Mouse (Mus musculus) left cerebral cortex, postnatal 25 days (tissue): ENCODE results near the gene Depdc5. TPM values are rescaled to one million over a fixed set of nuclear protein-coding genes. Genes with fewer than 3 reads are reported as not detected.
"Not testable (repeated sequence)": the region's sequence is repeated elsewhere in the genome, so short reads cannot be mapped to it uniquely, and the experiment has no call there.

ENCODE experiments used
- DNase-seq, 2 experiments: peaks; one replicate each; pipeline ENCODE4 v3.0.0; 2022; ENCODE audit warnings: low spot score in 2 of 2, mixed read lengths in 1 of 2
- intact Hi-C: fragments of 180-260 bp; cut with DNase I; formaldehyde crosslinking; loops from one replicate; pipeline ENCODE4 v1.15.1; 2025
- total RNA-seq, 2 experiments: library from RNA; stranded (reverse); gene quantifications; 2 replicates each; pipeline ENCODE4 v1.2.3; 2021

The Depdc5 gene
- total RNA-seq, 2 experiments from 2014 or later: 62.2 to 68.6 TPM

DNA sequence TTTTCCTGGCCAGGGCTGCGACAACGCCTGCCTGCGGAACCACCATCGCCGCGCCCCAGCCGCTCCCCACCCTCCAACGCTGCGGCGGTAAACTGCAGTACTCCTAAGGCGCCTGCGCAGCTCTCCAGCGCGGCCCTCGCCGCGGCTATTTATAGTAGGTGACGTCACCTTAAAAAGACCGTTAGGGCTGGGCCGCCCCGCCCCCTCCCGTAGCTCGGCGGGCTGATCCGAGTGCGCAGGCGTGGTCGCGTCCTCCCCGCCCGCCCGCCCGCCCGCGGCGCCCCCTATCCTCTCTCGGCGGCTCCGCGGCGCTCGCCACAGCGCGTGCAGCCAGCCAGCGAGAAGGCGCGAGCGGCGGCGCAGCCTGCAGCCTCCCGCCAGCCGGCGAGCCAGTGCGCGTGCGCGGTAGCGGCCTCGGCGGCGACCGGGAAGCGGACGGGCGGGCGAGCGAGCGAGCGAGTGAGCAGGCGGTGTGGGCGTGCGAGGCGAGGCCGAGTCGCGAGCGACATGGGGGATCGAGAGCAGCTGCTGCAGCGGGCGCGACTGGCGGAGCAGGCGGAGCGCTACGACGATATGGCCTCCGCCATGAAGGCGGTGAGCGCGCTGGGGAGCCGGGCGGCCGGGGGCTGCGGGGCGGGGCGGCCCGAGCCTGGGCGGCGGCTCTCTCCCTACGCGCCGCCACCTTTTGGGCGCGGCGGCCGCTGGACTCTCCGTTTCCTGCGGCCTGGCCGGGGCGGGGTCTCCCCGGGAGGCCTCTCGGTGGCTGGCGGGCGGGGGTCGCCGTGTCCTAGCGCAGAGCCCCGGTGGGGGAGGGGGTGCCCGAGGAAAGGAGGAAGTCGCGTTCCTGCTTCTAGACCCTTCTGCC lies 155.3 kb downstream of the Depdc5 start, which contains the start of gene Ywhah:
Gene Ywhah (plus strand): TSS at position 256 of the 865 bp plus-strand sequence.
- peak; percentile 98 to 99 for DNase-seq
- intact Hi-C loops: loop anchor here (1.0 to 5.0 kb wide), 3 partner anchors 12 to 91 kb away; no protein-coding TSS in a partner anchor

DNA sequence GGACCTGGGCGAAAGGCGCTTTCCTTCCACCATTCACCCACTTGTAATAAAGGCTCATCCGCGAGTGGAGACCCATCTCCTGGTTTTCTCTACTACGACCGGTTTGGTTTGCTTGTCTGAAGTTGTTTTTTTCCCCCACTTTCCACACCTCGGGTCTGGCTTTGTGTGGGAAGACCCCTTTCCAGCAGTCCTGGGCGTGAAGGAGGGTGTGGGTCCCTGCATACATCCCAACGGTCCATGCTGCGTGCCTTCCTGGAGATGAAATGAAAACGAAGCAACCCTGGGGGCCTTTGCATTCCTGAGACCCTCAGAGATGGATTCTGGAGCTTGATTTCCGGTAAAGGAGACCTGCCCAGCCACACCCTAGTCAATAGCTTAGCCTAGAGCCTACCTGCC lies 155.9 kb downstream of the Depdc5 start:
- intact Hi-C loops: loop anchor here (5.0 kb wide), 1 partner anchor 92 kb away; no protein-coding TSS in a partner anchor
- DNase-seq: no peak

DNA sequence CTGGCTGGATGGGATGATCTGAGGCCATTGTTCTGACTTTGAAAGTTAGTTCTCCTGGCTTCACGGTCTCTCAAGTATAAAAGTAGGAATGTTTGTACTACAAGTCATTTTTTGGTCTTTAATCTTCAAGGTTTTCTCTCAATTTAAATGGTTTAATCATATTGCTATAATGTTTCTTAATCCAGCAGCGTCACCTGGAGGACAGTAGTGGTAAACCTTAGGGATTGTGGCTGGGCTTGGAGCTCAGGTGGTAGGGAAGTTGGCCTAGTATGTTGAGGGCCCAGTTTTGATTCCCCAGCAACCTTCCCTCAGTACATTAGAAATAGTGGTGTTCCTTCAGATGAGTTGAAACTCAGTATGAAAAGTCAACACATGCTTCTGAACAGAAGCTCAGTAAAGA lies 158.1 kb downstream of the Depdc5 start:
- intact Hi-C loops: no loop called here

GRCm38 (mm10) chr5:33023337-33023736 lies 159.8 kb downstream of the Depdc5 start:
- intact Hi-C loops: no loop called here
- peak in 1 of 2 experiments; percentile 4 for DNase-seq

More for the DNA sequence above, 158.1 kb downstream of the Depdc5 start:
- peak in 1 of 2 experiments; percentile 62 for DNase-seq

GRCm38 (mm10) chr5:33024474-33024873 lies 161.0 kb downstream of the Depdc5 start:
- intact Hi-C loops: no loop called here
- DNase-seq: no peak

DNA sequence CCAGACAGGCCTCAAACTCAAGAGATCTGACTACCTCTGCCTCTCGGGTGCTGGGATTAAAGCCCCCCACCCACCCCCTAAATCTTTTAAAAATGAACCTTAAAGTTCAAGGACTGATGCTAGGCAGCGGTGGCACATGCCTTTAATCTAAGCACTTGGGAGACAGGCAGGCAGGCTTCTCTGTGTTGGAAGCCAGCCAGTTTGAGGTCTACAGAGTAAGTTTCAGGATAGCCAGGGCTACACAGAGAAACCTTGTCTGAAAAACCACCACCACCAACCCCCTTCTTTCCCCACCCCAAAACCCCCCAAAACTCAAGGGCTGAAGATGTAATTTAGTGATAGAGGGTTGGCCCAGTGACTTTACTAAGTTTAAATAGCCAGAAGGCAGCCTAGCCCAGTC lies 165.2 kb downstream of the Depdc5 start:
- intact Hi-C loops: no loop called here
- DNase-seq: no peak

DNA sequence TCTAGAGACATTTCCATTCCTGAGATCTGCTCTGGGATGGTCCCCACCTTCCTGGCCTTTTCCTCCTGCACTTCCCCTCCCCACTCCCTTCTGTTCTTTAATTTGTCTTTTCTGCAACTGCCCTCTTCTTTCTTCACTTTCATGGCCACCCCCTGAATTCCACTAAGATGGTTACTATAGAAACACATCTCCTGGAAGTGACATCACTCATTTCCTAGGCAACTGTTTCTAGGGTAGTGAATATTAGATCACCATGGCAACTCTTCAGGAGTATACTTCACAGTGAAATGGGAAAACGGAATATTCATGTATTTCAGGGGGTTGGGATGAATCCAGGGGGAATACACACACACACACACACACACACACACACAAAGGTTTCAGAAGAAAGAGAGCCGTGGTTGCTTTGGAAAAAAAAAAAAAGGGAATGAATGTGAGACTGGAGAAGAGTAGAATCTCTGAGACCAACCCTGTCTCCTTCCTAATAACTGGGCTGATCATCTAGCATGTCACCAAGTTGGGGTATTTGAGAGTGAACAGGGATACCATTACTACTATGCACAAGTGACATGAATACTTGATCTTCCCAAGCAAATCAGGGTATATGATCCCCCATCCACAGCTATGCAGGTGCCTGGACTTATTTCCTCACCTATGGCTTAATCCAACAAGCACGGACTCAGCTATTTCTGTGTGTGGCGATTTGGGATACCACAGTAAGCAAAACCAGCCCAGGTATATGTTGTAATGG lies 167.1 kb downstream of the Depdc5 start:
- peak in 1 of 2 experiments; percentile 80 for DNase-seq
- intact Hi-C loops: loop anchor here (2.0 to 10.0 kb wide), 5 partner anchors 38 to 286 kb away; partner anchors contain the start of gene Depdc5

DNA sequence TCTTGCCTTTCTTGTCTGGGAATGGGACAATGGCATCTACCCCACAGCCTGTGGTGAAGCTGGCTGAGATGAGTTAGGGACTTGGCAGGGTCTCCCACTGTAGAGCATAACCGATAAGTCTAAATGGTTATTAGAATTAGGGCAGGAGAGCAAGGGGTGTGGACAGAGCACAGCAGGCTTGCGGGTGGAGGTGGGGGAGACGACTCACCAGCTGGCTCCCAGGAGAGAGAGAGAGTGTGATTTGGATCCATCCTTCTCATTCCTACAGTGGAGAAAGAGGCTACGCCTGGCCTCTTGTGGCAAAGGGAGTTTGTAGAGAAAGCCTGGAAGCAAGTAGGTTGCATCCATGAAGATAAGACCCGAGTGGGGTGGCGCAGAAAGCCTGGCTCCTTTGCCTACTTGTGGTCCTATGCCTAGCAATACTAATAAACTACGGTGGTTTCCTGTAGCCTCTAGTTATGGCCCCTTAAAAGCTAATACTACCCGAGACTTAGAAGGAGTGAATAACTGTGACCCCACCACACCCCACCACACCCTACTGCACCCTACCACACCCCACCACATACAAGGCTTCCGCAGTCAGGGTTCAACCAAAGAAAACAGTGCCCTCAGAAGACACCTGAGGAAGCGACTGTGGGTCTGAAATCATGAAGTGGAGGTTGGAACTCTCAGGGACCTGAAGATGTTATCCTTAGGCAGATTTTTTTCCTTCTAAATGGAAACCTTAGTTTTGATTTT lies 168.7 kb downstream of the Depdc5 start:
- no peak for DNase-seq
- intact Hi-C loops: loop anchor here (5.0 to 10.0 kb wide), 4 partner anchors 40 to 287 kb away; partner anchors contain the start of gene Depdc5

DNA sequence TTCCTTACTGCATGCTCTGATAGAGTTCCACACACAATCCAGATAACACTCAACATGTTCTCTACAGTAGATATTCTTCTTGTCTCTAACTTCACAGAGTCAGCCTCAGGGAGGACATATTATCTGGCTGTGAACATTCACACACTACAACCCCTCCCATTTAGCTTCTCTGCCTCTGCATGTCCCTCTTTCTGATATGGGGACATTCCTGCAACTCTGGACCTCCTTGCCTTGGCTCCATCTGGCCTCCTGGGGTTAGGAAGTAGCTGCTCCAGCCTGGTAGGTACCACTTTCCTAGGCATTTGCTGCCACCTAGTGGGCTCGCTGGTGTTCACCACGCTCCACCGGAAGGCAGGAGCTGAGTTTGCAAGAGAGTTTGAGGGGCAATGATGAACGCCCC lies 169.6 kb downstream of the Depdc5 start:
- intact Hi-C loops: loop anchor here (5.0 to 10.0 kb wide), 4 partner anchors 41 to 288 kb away; partner anchors contain the start of gene Depdc5
- DNase-seq: peak; percentile 72 to 84

DNA sequence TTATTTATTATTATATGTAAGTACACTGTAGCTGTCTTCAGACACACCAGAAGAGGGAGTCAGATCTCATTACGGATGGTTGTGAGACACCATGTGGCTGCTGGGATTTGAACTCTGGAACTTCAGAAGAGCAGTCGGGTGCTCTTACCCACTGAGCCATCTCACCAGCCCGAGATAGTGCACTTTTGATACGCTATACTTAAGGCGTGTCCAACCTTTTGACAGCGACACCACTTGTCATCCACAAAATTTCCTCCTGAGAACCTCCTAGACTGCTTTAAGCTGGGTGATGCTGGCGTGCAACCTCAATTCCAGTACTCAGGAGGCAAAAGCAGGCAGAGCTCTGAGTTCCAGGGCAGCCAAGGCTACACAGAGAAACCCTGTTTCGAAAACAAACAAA lies 170.1 kb downstream of the Depdc5 start:
- intact Hi-C loops: loop anchor here (5.0 to 10.0 kb wide), 4 partner anchors 41 to 289 kb away; partner anchors contain the start of gene Depdc5

DNA sequence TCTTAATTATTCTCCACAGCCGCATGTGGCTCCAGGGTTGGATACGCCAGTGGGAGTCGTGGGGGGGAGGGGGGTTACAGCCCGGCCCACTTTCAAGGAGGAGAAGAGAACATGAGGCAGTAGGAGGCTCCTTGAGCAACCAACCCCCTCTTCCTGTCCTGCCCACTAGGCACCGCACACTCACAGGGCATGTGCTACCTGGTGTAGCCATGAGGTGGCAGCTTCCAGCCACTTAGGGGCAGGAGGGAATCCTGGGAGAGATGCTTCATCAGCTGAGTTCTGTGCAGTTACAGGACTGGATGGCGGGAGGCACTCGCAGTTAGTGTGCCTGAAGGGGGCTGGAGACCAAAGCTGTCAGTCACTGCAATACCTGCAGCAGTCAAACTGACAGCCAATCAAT lies 170.6 kb downstream of the Depdc5 start:
- intact Hi-C loops: loop anchor here (5.0 to 10.0 kb wide), 4 partner anchors 42 to 289 kb away; partner anchors contain the start of gene Depdc5
- no peak for DNase-seq

More for the DNA sequence above, 170.1 kb downstream of the Depdc5 start:
- DNase-seq: not testable (repeated sequence)

- DNase-seq: no peak
- intact Hi-C loops: loop anchor here (5.0 to 10.0 kb wide), 4 partner anchors 43 to 290 kb away; partner anchors contain the start of gene Depdc5
Measured at GRCm38 (mm10) chr5:33034916-33035315, 171.4 kb downstream of the Depdc5 start.

DNA sequence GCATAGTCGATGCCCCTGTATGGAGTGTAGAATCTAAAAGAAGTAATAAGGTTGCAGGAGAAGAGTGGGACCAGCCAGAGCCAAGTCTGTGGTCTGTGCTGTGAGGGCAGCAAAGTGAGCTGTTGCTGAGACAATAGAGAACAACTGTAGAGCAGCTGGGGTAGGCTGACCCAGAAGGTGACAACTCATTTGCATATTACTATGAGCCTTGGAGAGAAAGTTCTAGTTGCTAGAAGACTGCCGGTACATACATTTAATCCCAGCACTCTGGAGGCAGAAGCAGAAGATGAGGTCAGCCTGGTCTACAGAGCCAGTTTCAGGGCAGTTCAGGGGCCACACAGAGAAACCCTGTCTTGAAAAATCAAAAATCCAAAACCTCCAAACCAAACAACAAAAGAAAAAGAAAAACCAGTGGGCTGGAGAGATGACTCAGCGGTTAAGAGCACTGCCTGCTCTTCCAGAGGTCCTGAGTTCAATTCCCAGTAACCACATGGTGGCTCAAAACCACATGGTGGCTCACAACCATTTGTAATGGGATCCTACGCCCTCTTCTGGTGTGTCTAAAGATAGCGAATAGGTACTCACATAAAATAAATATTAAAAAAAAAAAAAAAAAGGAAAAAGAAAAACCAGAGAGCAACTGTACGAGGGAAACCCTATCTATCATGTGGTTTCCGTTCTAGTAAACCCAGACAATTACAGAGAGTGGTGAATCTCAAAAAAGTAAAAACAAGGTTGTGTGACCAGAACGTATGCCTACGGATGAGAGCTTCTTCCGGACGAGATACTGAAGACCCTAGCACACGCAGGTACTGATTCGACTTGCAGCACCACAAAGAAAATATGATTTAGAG lies 175.4 kb downstream of the Depdc5 start:
- DNase-seq: no peak
- intact Hi-C loops: loop anchor here (1.0 to 10.0 kb wide), 2 partner anchors 104 to 294 kb away; no protein-coding TSS in a partner anchor

GRCm38 (mm10) chr5:33039510-33039911 lies 176.0 kb downstream of the Depdc5 start:
- peak; percentile 35 to 65 for DNase-seq
- intact Hi-C loops: loop anchor here (1.0 to 10.0 kb wide), 2 partner anchors 104 to 295 kb away; no protein-coding TSS in a partner anchor

GRCm38 (mm10) chr5:33040735-33041134 lies 177.2 kb downstream of the Depdc5 start:
- intact Hi-C loops, DNase-seq: not testable (repeated sequence)

GRCm38 (mm10) chr5:33043397-33043796 lies 179.9 kb downstream of the Depdc5 start:
- no peak for DNase-seq
- intact Hi-C loops: no loop called here
